ENCODE assay signal across 14 mouse cellular contexts in genomic region chr5:130052955-130053354, GRCm38 (mm10).
"Had no signal": no experiment of that assay in that cellular context is flagged by ENCODE, and none has a peak within 500 bp of the region (broad histone marks: within the 10 kb centered on the region; RNA-seq: fewer than 3 reads in every experiment).

No protein-coding gene starts in this region.

- H3K9me3 ChIP-seq: kidney, embryonic 15.5 days; midbrain, embryonic 10.5 days had no signal

- H3K9ac ChIP-seq: kidney, embryonic 15.5 days; liver, embryonic 14.5 days; liver, postnatal 0 days; lung, embryonic 14.5 days had no signal

- ATAC-seq: liver, postnatal 0 days; lung, postnatal 0 days had no signal

- H3K27me3 ChIP-seq: kidney, embryonic 15.5 days had no signal

- H3K4me1 ChIP-seq: kidney, embryonic 15.5 days had no signal

- H3K27ac ChIP-seq: kidney, embryonic 15.5 days; liver, embryonic 14.5 days; macrophage; midbrain, embryonic 10.5 days had no signal

- DNase-seq: kidney, adult 11 months; kidney, adult 8-10 months; kidney, postnatal 10 days; kidney, postnatal 36 days; left cerebral cortex, postnatal 4 days; liver, postnatal 0 days; lung, embryonic 14.5 days; thymus, adult 18-20 months; thymus, postnatal 36 days had no signal

- H3K4me2 ChIP-seq: kidney, embryonic 15.5 days; lung, embryonic 14.5 days had no signal

- H3K4me3 ChIP-seq: kidney, embryonic 15.5 days; midbrain, embryonic 10.5 days had no signal
